Mouse (Mus musculus) forebrain, postnatal 0 days (tissue): Measurements from ENCODE around the gene Serinc5. TPM values are rescaled to one million over a fixed set of nuclear protein-coding genes. Genes with fewer than 3 reads are reported as not detected.

Source experiments
- ATAC-seq: fragments of 200-750 bp; cut with Nextera tagmentation; 2 replicates; pipeline ENCODE4 v1.8.0; 2017; ENCODE audit warnings: mild to moderate bottlenecking, moderate library complexity
- DNase-seq: peaks from one replicate; pipeline ENCODE4 v3.0.0-alpha.2; 2015
- H3K27ac ChIP-seq: fragments of 300-500 bp; sonication (generic); 2 replicates; pipeline ENCODE4 v1.5.1; 2014; ENCODE audit warnings: low read depth, mild to moderate bottlenecking, antibody characterized with exemption, low read length, moderate library complexity, mixed read lengths
- H3K27me3 ChIP-seq: fragments of 300-500 bp; sonication (generic); 2 replicates; pipeline ENCODE4 v1.6.1; 2014; ENCODE audit warnings: mild to moderate bottlenecking, low read length, mixed read lengths; ENCODE audit not compliant: insufficient read depth
- H3K36me3 ChIP-seq: fragments of 300-500 bp; sonication (generic); 2 replicates; pipeline ENCODE4 v1.6.1; 2014; ENCODE audit warnings: mild to moderate bottlenecking, moderate library complexity; ENCODE audit not compliant: insufficient read depth
- H3K4me1 ChIP-seq: fragments of 300-500 bp; sonication (generic); 2 replicates; pipeline ENCODE4 v1.6.1; 2014; ENCODE audit warnings: antibody characterized with exemption; ENCODE audit not compliant: insufficient read depth
- H3K4me2 ChIP-seq: fragments of 300-500 bp; sonication (generic); 2 replicates; pipeline ENCODE4 v1.6.1; 2014; ENCODE audit warnings: low read depth, mild to moderate bottlenecking, moderate library complexity
- H3K4me3 ChIP-seq: fragments of 300-500 bp; sonication (generic); 2 replicates; pipeline ENCODE4 v1.5.1; 2014; ENCODE audit warnings: low read depth, low read length, mixed read lengths
- H3K9ac ChIP-seq: fragments of 300-500 bp; sonication (generic); 2 replicates; pipeline ENCODE4 v1.6.1; 2014; ENCODE audit warnings: mild to moderate bottlenecking
- H3K9me3 ChIP-seq: fragments of 300-500 bp; sonication (generic); 2 replicates; pipeline ENCODE4 v1.6.1; 2016; ENCODE audit warnings: low read length
- CTCF ChIP-seq: sonication (generic); IDR thresholded peaks from 2 replicates; pipeline ENCODE4 v1.5.1; 2016; ENCODE audit warnings: antibody characterized with exemption, control low read depth, low read depth
- WGBS: fragments of 180-500 bp; shearing (Covaris S2); extraction: QIAGEN DNeasy Blood & Tissue Kit; methylation state at CpG from one replicate; pipeline ENCODE4 v1.1.7; 2014; 5-methylcytosine and 5-hydroxymethylcytosine counted together
- polyA plus RNA-seq: library from polyadenylated mRNA; unstranded; fragments of >200 nt; fragmentation: Nextera tagmentation; extraction: Ambion mirVana; gene quantifications from 2 replicates; pipeline ENCODE4 v1.2.1, GENCODE M21; 2015
- total RNA-seq: library from RNA; depleted of rRNA; stranded (reverse); fragments of >200 nt; gene quantifications from 2 replicates; pipeline ENCODE4 v1.2.3, GENCODE M21; 2014; rRNA removed

Gene Serinc5
- total and polyA plus RNA-seq, 2 experiments from 2014 or later, result 11.5 to 41.7 TPM

GRCm38 (mm10) chr13:92755036-92755435, 144.1 kb downstream of the Serinc5 start:
- Histone ChIP-seq H3K27me3 (no peaks in the 10 kb centered on the region), H3K36me3 (no peaks in the 10 kb centered on the region), H3K4me3 (no peak overlapping the region), H3K9ac (no peak overlapping the region), H3K4me2 (no peak overlapping the region), H3K9me3 (no peaks in the 10 kb centered on the region), H3K27ac (no peak overlapping the region), H3K4me1 (peaks cover 5% of the 10 kb centered on the region; the same call in 1 of the 2 replicates)
- 43% methylated on average over 7 of the region's 7 CpGs for WGBS
- TF ChIP-seq CTCF, result no peak
- DNase-seq (no peak), ATAC-seq (no peak)

- H3K9me3 ChIP-seq, result no peaks in the 10 kb centered on the region
- 83% methylated on average over 12 of the region's 12 CpGs for WGBS
- DNase-seq (no peak), ATAC-seq (no peak)
- TF ChIP-seq CTCF, result no peak
- no peak overlapping the region for H3K4me3 ChIP-seq
- H3K9ac ChIP-seq, result no peak overlapping the region
- no peak overlapping the region for H3K27ac ChIP-seq
- no peaks in the 10 kb centered on the region for H3K27me3 ChIP-seq
- no peaks in the 10 kb centered on the region for H3K4me1 ChIP-seq
- H3K4me2 ChIP-seq, result no peak overlapping the region
- no peaks in the 10 kb centered on the region for H3K36me3 ChIP-seq
Observed at GRCm38 (mm10) chr13:92757972-92758585, 147.2 kb downstream of the Serinc5 start.

- no peak overlapping the region for H3K27ac ChIP-seq
- no peak overlapping the region for H3K4me3 ChIP-seq
- TF ChIP-seq CTCF, result no peak
Observed at GRCm38 (mm10) chr13:92759096-92759495, 148.2 kb downstream of the Serinc5 start.

GRCm38 (mm10) chr13:92760519-92760918, 149.6 kb downstream of the Serinc5 start:
- H3K9me3 ChIP-seq, result no peaks in the 10 kb centered on the region
- H3K27ac ChIP-seq, result no peak overlapping the region
- DNase-seq, result no peak
- no peaks in the 10 kb centered on the region for H3K4me1 ChIP-seq
- no peak for ATAC-seq
- no peak overlapping the region for H3K4me3 ChIP-seq
- H3K4me2 ChIP-seq, result no peak overlapping the region
- 64% methylated on average over 6 of the region's 6 CpGs for WGBS
- H3K9ac ChIP-seq, result no peak overlapping the region
- no peaks in the 10 kb centered on the region for H3K27me3 ChIP-seq
- no peak for TF ChIP-seq CTCF
- H3K36me3 ChIP-seq, result no peaks in the 10 kb centered on the region

More at GRCm38 (mm10) chr13:92759096-92759495, 148.2 kb downstream of the Serinc5 start:
- Histone ChIP-seq H3K27me3 (no peaks in the 10 kb centered on the region), H3K4me2 (no peak overlapping the region), H3K4me1 (no peaks in the 10 kb centered on the region), H3K36me3 (no peaks in the 10 kb centered on the region), H3K9ac (no peak overlapping the region), H3K9me3 (no peaks in the 10 kb centered on the region)
- ATAC-seq (no peak), DNase-seq (no peak)
- WGBS, result 91% methylated on average over 4 of the region's 4 CpGs

Other genes starting within 250 kb of the Serinc5 start
- 2.4 and 3.9 TPM in 2 replicates for gene Ankrd34b, start 185.2 kb upstream of the Serinc5 start, total RNA-seq
- 1.5 and 2.3 TPM in 2 replicates for gene Ankrd34b, start 185.2 kb upstream of the Serinc5 start, polyA plus RNA-seq
- 7.9 and 9.9 TPM in 2 replicates for gene Fam151b, start 127.1 kb upstream of the Serinc5 start, total RNA-seq
- gene Fam151b, start 127.1 kb upstream of the Serinc5 start, polyA plus RNA-seq, result 0.19 TPM in 1 of 2 replicates, not detected in the other
- 19.1 and 23.2 TPM in 2 replicates for gene Zfyve16, start 80.2 kb upstream of the Serinc5 start, total RNA-seq
- 2.5 and 4.0 TPM in 2 replicates for gene Zfyve16, start 80.2 kb upstream of the Serinc5 start, polyA plus RNA-seq
- not detected in 2 replicates for gene Spz1, start 34.9 kb upstream of the Serinc5 start, total RNA-seq
- not detected in 2 replicates for gene Spz1, start 34.9 kb upstream of the Serinc5 start, polyA plus RNA-seq
- 0.24 and 0.46 TPM in 2 replicates for gene Thbs4, start 183.7 kb downstream of the Serinc5 start, total RNA-seq
- gene Thbs4, start 183.7 kb downstream of the Serinc5 start, polyA plus RNA-seq, result 0.58 and 0.96 TPM in 2 replicates
- gene Mtx3, start 233.7 kb downstream of the Serinc5 start, total RNA-seq, result 17.9 and 23.8 TPM in 2 replicates
- gene Mtx3, start 233.7 kb downstream of the Serinc5 start, polyA plus RNA-seq, result 1.8 and 2.5 TPM in 2 replicates